Mouse (Mus musculus): Measurements from ENCODE around the gene 1810043G02Rik. TPM values are rescaled to one million over a fixed set of nuclear protein-coding genes. Genes with fewer than 3 reads are reported as not detected.

Gene 1810043G02Rik
- total RNA-seq, 2 experiments from 2014 or later: 7.9 to 9.3 TPM

Other genes with a start within 250 kb of the 1810043G02Rik start
- gene Gm18596, start 235.9 kb upstream of the 1810043G02Rik start, total RNA-seq (2021): not detected
- gene Gm9736, start 227.2 kb upstream of the 1810043G02Rik start, total RNA-seq (2021): not detected
- gene Gm3233, start 218.8 kb upstream of the 1810043G02Rik start, total RNA-seq (2021): not detected
- not detected for gene Gm3238, start 207.2 kb upstream of the 1810043G02Rik start, total RNA-seq (2021)
- not detected for gene Gm7138, start 201.6 kb upstream of the 1810043G02Rik start, total RNA-seq (2021)
- gene Gm3250, start 196.0 kb upstream of the 1810043G02Rik start, total RNA-seq (2021): not detected
- not detected for gene Gm7137, start 190.3 kb upstream of the 1810043G02Rik start, total RNA-seq (2021)
- gene Gm9639, start 183.4 kb upstream of the 1810043G02Rik start, total RNA-seq (2021): not detected
- not detected for gene Gm19668, start 179.4 kb upstream of the 1810043G02Rik start, total RNA-seq (2021)
- gene Gm9507, start 166.7 kb upstream of the 1810043G02Rik start, total RNA-seq (2021): not detected
- gene Gm2696, start 163.8 kb upstream of the 1810043G02Rik start, total RNA-seq (2021): not detected
- gene Krtap10-4, start 151.4 kb upstream of the 1810043G02Rik start, total RNA-seq (2021): not detected
- gene Krtap10-10, start 142.6 kb upstream of the 1810043G02Rik start, total RNA-seq (2021): not detected
- not detected for gene Gm36176, start 131.7 kb upstream of the 1810043G02Rik start, total RNA-seq (2021)
- not detected for gene Gm10318, start 125.7 kb upstream of the 1810043G02Rik start, total RNA-seq (2021)
- gene Gm3285, start 116.5 kb upstream of the 1810043G02Rik start, total RNA-seq (2021): not detected
- 1 to 10 TPM; 1.3 to 1.9 TPM for gene Lrrc3, start 76.0 kb upstream of the 1810043G02Rik start, total RNA-seq (2021)
- gene Trpm2, start 8.0 kb upstream of the 1810043G02Rik start, total RNA-seq (2021): under 1 TPM; 0.14 to 0.40 TPM
- gene Pfkl, start 31.6 kb downstream of the 1810043G02Rik start, total RNA-seq (2021): 100 to 1,000 TPM; 108 to 119 TPM
- not detected for gene Dnmt3l, start 63.4 kb downstream of the 1810043G02Rik start, total RNA-seq (2021)
- not detected for gene Aire, start 65.1 kb downstream of the 1810043G02Rik start, total RNA-seq (2021)
- 1 to 10 TPM; 4.4 to 5.4 TPM for gene Icosl, start 90.8 kb downstream of the 1810043G02Rik start, total RNA-seq (2021)
- 100 to 1,000 TPM; 279 to 284 TPM for gene D10Jhu81e, start 191.3 kb downstream of the 1810043G02Rik start, total RNA-seq (2021)
- gene Pwp2, start 206.6 kb downstream of the 1810043G02Rik start, total RNA-seq (2021): 10 to 100 TPM in 1 of 2 experiments, 1 to 10 TPM in 1; 9.8 to 10.8 TPM